ENCODE assay signal across 18 mouse cellular contexts in the genomic region with DNA sequence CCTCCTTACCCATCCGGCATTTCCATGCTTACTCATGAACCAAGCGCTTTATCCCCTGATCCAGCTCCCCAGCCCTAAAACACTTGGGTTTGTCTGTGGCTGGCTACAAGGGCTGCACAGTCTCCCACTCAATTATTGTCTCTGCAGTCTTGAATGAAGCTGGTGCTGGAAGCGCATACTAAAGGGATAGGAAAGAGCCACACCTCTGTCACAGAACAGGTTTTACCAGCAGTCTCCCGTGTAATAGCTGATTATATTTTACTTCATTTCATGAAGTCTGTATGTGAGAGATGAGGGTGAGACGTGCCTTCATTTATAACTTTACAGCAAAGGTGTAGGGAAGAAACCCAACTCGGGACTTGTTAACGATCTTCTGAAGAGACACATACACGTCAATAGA.
"Had no signal": no experiment of that assay in that cellular context is flagged by ENCODE, and none has a peak within 500 bp of the region (broad histone marks: within the 10 kb centered on the region; RNA-seq: fewer than 3 reads in every experiment).

No protein-coding gene starts in this region.

- H3K4me1 ChIP-seq: liver, embryonic 15.5 days; lung, embryonic 15.5 days; megakaryocyte, embryonic 14.5 days; midbrain, embryonic 13.5 days; midbrain, embryonic 15.5 days; neural tube, embryonic 12.5 days had no signal

- H3K27ac ChIP-seq: liver, embryonic 15.5 days; lung, embryonic 15.5 days; macrophage; midbrain, embryonic 13.5 days; midbrain, embryonic 15.5 days; neural tube, embryonic 12.5 days had no signal

- H3K27me3 ChIP-seq: liver, embryonic 15.5 days; lung, embryonic 15.5 days; megakaryocyte, embryonic 14.5 days; midbrain, embryonic 13.5 days; midbrain, embryonic 15.5 days; neural tube, embryonic 12.5 days had no signal

- H3K36me3 ChIP-seq: liver, embryonic 15.5 days; lung, embryonic 15.5 days; midbrain, embryonic 13.5 days; midbrain, embryonic 15.5 days; neural tube, embryonic 12.5 days had no signal

- H3K4me3 ChIP-seq: liver, embryonic 15.5 days; lung, embryonic 15.5 days; megakaryocyte, embryonic 14.5 days; midbrain, embryonic 13.5 days; midbrain, embryonic 15.5 days; neural tube, embryonic 12.5 days had no signal

- H3K9ac ChIP-seq: liver, embryonic 15.5 days; liver, postnatal 0 days; lung, embryonic 15.5 days; midbrain, embryonic 13.5 days; midbrain, embryonic 15.5 days; neural tube, embryonic 12.5 days had no signal

- H3K9me3 ChIP-seq: liver, embryonic 15.5 days; lung, embryonic 15.5 days; midbrain, embryonic 13.5 days; midbrain, embryonic 15.5 days; neural tube, embryonic 12.5 days had no signal

- ATAC-seq: liver, postnatal 0 days; lung, postnatal 0 days; midbrain, embryonic 13.5 days; midbrain, embryonic 15.5 days had no signal

- H3K4me2 ChIP-seq: liver, embryonic 15.5 days; lung, embryonic 15.5 days; midbrain, embryonic 11.5 days; midbrain, embryonic 13.5 days; midbrain, embryonic 15.5 days; neural tube, embryonic 12.5 days had no signal

- DNase-seq: liver, postnatal 0 days; lung, adult 2 months; lung, postnatal 14 days; lung, postnatal 36 days; retina, postnatal 1 day; right cerebral cortex, postnatal 14 days; thymus, adult 2 months; thymus, postnatal 25 days; thymus, postnatal 4 days had no signal
